Mouse (Mus musculus) megakaryocyte, embryonic 14.5 days (primary cell): ENCODE data around the gene Lrrc46.

Experiments
- FLI1 ChIP-seq: IDR thresholded peaks from 2 replicates; pipeline ENCODE4 v1.6.1; 2012; ENCODE audit warnings: low read length, inconsistent platforms, mixed read lengths
- GATA1 ChIP-seq: IDR thresholded peaks from 3 replicates; pipeline ENCODE4 v1.6.1; 2012; ENCODE audit warnings: mixed read lengths, low read length, inconsistent platforms, borderline replicate concordance

DNA sequence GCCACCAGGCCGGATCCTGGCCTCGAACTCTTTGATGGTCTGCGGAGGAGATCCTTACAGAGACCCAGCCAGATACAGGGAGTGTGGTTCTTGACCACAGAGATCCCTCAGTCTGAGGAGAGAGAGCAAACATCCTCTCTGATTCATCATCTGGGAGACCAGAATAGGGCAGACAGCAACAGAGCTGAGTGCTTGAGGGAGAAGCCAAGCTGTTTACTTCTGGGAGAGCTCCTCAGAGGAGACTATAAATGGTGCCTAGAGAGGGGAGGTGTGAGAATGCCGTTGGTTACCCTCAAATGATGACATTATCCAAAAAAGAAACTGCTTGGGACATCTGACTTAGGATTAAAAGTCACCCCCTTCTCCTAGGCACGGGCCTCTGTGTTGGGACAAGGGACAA lies 49.7 kb downstream of the Lrrc46 start:
- no peak for TF ChIP-seq GATA1
- TF ChIP-seq FLI1 = no peak
